Mouse (Mus musculus) cerebellum, adult 2 months (tissue): ENCODE measurements around the gene Sema4d. TPM values are rescaled to one million over a fixed set of nuclear protein-coding genes. Genes with fewer than 3 reads are reported as not detected.

Experiments used
- DNase-seq, 2 experiments: peaks; one replicate each; pipeline ENCODE4 v3.0.0; 2021
- H3K27ac ChIP-seq: fragments of 200-500 bp; 2 replicates; pipeline ENCODE4 v1.5.1; 2012; ENCODE audit warnings: low read length, control low read depth, inconsistent platforms; ENCODE audit not compliant: insufficient read depth
- H3K27me3 ChIP-seq: fragments of 200-500 bp; 2 replicates; pipeline ENCODE4 v1.6.1; 2012; ENCODE audit warnings: inconsistent platforms, mild to moderate bottlenecking, low read length, moderate library complexity; ENCODE audit not compliant: control insufficient read depth, insufficient read depth
- H3K4me1 ChIP-seq: fragments of 200-500 bp; 2 replicates; pipeline ENCODE4 v1.6.1; 2011; ENCODE audit warnings: low read length; ENCODE audit not compliant: control insufficient read depth, insufficient read depth
- H3K4me3 ChIP-seq: fragments of 200-500 bp; replicated peaks from 2 replicates; pipeline ENCODE3; 2011; ENCODE audit warnings: mild to moderate bottlenecking, low read depth, low read length, control low read depth; ENCODE audit not compliant: insufficient read depth
- CTCF ChIP-seq: fragments of 200-500 bp; IDR thresholded peaks from 2 replicates; pipeline ENCODE4 v1.5.1; 2011; ENCODE audit warnings: low read depth, mild to moderate bottlenecking, control low read depth, low read length, moderate library complexity, borderline replicate concordance; ENCODE audit not compliant: insufficient read depth
- POLR2A ChIP-seq: fragments of 200-500 bp; IDR thresholded peaks from 2 replicates; pipeline ENCODE4 v1.6.1; 2011; ENCODE audit warnings: low read length, control low read depth, borderline replicate concordance; ENCODE audit not compliant: insufficient read depth
- WGBS: fragments of 180-500 bp; shearing (Covaris S2); methylation state at CpG from one replicate; pipeline ENCODE4 v1.1.7; 2018; 5-methylcytosine and 5-hydroxymethylcytosine counted together
- polyA plus RNA-seq: library from polyadenylated mRNA; depleted of rRNA; stranded (reverse); fragments of >200 nt; gene quantifications from 2 replicates; pipeline ENCODE4 v1.2.3, GENCODE M21; 2012

Gene Sema4d
- polyA plus RNA-seq, 1 experiment, result 116 TPM

GRCm38 (mm10) chr13:51806220-51806619 lies 12.7 kb upstream of the Sema4d start:
- Histone ChIP-seq H3K27me3 (no peaks in the 10 kb centered on the region), H3K4me3 (no peak overlapping the region), H3K4me1 (peaks cover 34% of the 10 kb centered on the region), H3K27ac (peak overlapping the region; percentile 83)
- peak; percentile 71 to 78 for DNase-seq
- WGBS, result 29% methylated on average over 15 of the region's 15 CpGs
- no peak for TF ChIP-seq POLR2A
- TF ChIP-seq CTCF, result no peak

GRCm38 (mm10) chr13:51805634-51806033 lies 12.1 kb upstream of the Sema4d start:
- peak; percentile 82 to 93 for DNase-seq
- Histone ChIP-seq H3K4me3 (peak overlapping the region; percentile 24), H3K27me3 (no peaks in the 10 kb centered on the region), H3K4me1 (peaks cover 34% of the 10 kb centered on the region), H3K27ac (peak overlapping the region; percentile 99)
- WGBS, result 6% methylated on average over 4 of the region's 4 CpGs
- TF ChIP-seq CTCF (no peak), POLR2A (peak; percentile 45; the same call in 1 of the 2 replicates)

DNA sequence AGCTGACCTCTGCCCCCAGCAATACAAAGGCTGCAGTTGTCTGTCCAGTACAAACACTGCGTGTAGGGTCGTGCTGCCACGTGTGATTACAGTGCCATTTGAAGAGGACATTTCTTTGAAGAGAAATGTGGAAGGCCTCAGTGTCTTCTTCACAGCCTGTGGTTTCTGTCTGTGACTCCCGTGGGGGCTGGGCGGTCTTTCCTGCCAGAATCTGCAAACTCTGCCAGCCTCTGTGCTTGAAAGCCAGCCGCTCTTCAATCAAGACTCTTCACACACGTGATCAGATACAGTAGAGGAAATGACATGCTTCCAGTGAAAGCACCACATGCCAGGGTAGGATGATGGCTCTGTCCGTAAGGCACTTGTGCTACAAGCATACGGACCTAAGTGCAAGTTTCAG lies 7.4 kb upstream of the Sema4d start:
- WGBS, result 52% methylated on average over 9 of the region's 9 CpGs
- peaks cover 11% of the 10 kb centered on the region for H3K4me1 ChIP-seq
- TF ChIP-seq CTCF (no peak), POLR2A (no peak)
- DNase-seq, result no peak
- no peaks in the 10 kb centered on the region for H3K27me3 ChIP-seq
- no peak overlapping the region for H3K4me3 ChIP-seq
- no peak overlapping the region for H3K27ac ChIP-seq

DNA sequence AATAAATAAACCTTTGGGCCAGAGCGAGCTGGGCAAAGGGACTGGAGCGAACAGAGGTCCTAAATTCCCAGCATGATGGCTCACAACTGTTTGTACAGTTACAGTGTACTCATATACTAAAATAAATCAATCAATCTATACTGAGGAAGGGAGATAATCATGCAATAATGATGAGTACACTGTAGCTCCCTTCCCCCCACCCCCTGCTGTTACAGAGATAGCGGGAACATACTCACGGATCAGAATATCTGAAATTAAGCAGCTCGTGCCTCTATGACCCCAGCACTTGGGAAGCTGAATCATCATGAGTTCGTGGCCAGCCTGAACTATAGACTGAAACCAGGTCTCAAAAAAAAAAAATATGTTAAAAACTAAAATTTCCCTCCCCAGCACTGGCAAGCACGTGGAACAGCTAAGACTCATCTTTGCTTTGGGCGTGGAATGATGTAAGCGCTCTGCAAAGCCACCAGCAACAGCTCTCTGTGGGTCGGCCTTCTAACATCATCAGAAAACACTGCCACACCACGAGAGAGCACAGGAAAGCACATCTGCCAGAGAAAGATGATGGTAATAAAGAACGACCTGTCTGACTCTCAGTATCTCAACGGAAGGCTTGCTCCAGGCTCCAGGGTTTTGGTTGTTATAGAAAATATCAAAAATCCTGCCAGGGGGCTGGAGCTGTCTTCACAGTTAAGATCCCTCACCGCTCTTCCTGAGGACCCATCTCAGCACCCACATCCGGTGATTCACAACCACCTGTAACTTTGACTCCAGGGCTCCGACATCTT lies 6.4 kb upstream of the Sema4d start:
- 91% methylated on average over 16 of the region's 16 CpGs for WGBS
- Histone ChIP-seq H3K4me3 (no peak overlapping the region), H3K4me1 (peaks cover 4% of the 10 kb centered on the region), H3K27ac (no peak overlapping the region), H3K27me3 (no peaks in the 10 kb centered on the region)
- DNase-seq, result no peak
- no peak for TF ChIP-seq POLR2A
- no peak for TF ChIP-seq CTCF

DNA sequence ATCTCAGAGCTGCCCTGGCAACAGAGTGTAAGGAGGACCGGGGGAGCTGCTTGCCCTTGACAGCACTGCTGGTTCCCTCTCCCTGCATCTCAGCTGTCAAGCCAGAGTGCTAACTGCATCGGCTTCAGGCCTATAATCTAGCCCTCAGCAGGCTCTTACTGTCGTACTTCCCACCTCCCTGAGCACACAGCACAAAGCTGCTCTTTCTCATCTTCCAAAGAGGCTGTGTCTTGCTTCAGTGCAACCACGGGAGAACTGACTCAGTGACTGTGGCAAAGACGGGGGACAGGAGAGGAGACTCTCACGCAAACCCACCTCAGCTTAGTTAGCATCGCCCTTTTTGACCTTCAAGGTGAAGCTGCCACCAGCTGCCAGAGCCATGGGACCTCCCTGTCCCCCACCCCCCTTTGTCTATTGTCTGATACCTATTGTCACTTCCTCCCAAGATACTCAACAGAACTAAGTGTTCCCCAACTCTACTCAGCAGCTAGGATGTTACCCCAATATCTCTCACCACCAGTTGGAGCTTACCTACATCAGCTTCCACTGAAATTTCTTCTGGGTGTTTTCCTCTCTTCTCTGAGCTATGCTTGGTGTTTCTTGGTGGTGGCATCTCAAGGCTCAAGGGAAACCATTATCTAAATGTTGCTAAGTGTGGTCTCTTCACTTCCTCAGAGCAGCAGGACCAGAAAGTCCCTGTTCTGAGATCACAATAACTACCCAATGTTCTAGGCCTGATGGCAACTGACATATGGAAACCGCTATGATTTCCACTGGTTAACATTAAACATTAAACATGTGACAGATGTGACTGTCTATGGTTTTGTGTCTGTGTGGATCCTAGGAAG lies 4.6 kb upstream of the Sema4d start:
- no peak for DNase-seq
- TF ChIP-seq CTCF (no peak), POLR2A (no peak)
- WGBS, result 71% methylated on average over 8 of the region's 8 CpGs
- Histone ChIP-seq H3K27me3 (no peaks in the 10 kb centered on the region), H3K4me3 (no peak overlapping the region), H3K4me1 (no peaks in the 10 kb centered on the region; the same call in 1 of the 2 replicates), H3K27ac (no peak overlapping the region)

- TF ChIP-seq POLR2A (no peak), CTCF (no peak)
- no peak for DNase-seq
- H3K27me3 ChIP-seq, result no peaks in the 10 kb centered on the region
- 0 out of 2 replicates have a peak overlapping the region, but pooled peaks have one; percentile 23 for H3K27ac ChIP-seq
- 47% methylated on average over 7 of the region's 7 CpGs for WGBS
- H3K4me3 ChIP-seq, result peak overlapping the region; percentile 98
- peaks cover 27% of the 10 kb centered on the region for H3K4me1 ChIP-seq
Observed at GRCm38 (mm10) chr13:51793948-51794347, 401 bp upstream of the Sema4d start.

DNA sequence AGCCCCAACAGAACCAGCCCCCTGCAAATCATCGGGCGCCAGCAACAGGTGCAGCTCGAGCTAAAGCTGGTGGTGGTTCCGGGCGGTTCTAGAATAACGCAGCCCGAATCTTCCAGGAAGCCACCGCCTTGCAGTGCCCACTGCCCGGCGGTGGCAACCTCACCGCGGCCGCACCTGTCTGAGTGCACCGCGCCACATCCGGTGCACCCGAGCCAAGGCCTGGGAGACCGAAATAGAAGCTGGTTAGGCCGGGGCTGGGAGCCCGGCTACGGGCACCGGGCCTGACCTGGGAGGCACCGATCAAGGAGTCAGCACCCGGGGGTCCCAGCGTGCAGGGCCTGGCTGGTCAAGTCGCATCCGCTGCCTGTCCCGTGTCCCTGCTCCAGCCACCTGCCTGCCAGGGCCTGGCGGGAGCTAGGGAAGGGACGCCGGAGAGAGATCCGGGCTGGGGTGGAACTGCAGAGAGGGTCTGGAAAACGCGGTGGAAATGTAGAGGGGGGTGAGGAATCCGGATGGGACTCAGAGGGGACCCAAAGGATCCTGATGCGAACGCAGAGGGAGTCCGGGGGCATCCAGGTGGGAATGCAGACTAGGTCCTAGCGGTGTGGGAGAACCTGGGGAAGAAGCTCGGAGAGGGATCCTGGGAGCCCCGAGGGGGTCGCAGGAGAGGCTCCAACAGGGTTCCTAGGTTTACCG lies 670 bp downstream of the Sema4d start:
- DNase-seq, result peak; percentile 81 to 82

More for the DNA sequence above, 670 bp downstream of the Sema4d start:
- peak overlapping the region; percentile 98 for H3K4me3 ChIP-seq
- peak overlapping the region; percentile 92 for H3K27ac ChIP-seq
- peaks cover 27% of the 10 kb centered on the region for H3K4me1 ChIP-seq
- no peaks in the 10 kb centered on the region for H3K27me3 ChIP-seq
- TF ChIP-seq CTCF, result no peak
- no peak for TF ChIP-seq POLR2A
- under 1% methylated on average over 43 of the region's 43 CpGs for WGBS
